Mouse (Mus musculus) hindbrain, embryonic 15.5 days (tissue): Measurements from ENCODE around the gene Gcgr. TPM values are rescaled to one million over a fixed set of nuclear protein-coding genes. Genes with fewer than 3 reads are reported as not detected.

Experiments
- ATAC-seq: fragments of 200-750 bp; cut with Nextera tagmentation; 2 replicates; pipeline ENCODE4 v1.8.0; 2017; ENCODE audit warnings: low read depth, moderate number of reproducible peaks, moderate TSS enrichment; ENCODE audit not compliant: low FRiP score
- H3K27ac ChIP-seq: fragments of 300-500 bp; sonication (generic); replicated peaks from 2 replicates; pipeline ENCODE4 v1.5.1; 2015; ENCODE audit warnings: mild to moderate bottlenecking, inconsistent platforms
- H3K27me3 ChIP-seq: fragments of 300-500 bp; sonication (generic); 2 replicates; pipeline ENCODE4 v1.6.1; 2015; ENCODE audit warnings: control low read depth, inconsistent platforms
- H3K36me3 ChIP-seq: fragments of 300-500 bp; sonication (generic); 2 replicates; pipeline ENCODE4 v1.6.1; 2015; ENCODE audit warnings: control low read depth, inconsistent platforms
- H3K4me1 ChIP-seq: fragments of 300-500 bp; sonication (generic); replicated peaks from 2 replicates; pipeline ENCODE4 v1.6.1; 2015; ENCODE audit warnings: control low read depth, inconsistent platforms
- H3K4me2 ChIP-seq: fragments of 300-500 bp; sonication (generic); 2 replicates; pipeline ENCODE4 v1.6.1; 2015; ENCODE audit warnings: moderate library complexity, mild to moderate bottlenecking, inconsistent platforms
- H3K4me3 ChIP-seq: fragments of 300-500 bp; sonication (generic); 2 replicates; pipeline ENCODE4 v1.5.1; 2015; ENCODE audit warnings: mild to moderate bottlenecking, inconsistent platforms
- H3K9ac ChIP-seq: fragments of 300-500 bp; sonication (generic); 2 replicates; pipeline ENCODE4 v1.6.1; 2015; ENCODE audit warnings: inconsistent platforms
- H3K9me3 ChIP-seq: fragments of 300-500 bp; sonication (generic); 2 replicates; pipeline ENCODE4 v1.6.1; 2016; ENCODE audit warnings: control low read depth, inconsistent platforms
- WGBS: fragments of 180-500 bp; shearing (Covaris S2); methylation state at CpG from one replicate; pipeline ENCODE4 v1.1.7; 2015; 5-methylcytosine and 5-hydroxymethylcytosine counted together
- polyA plus RNA-seq: library from polyadenylated mRNA; unstranded; fragments of >200 nt; fragmentation: Nextera tagmentation; extraction: Ambion mirVana; gene quantifications from 2 replicates; pipeline ENCODE4 v1.2.1, GENCODE M21; 2015

Gcgr gene
- polyA plus RNA-seq, 1 experiment from 2014 or later: 0.75 TPM

- Histone ChIP-seq H3K9me3 (no peaks in the 10 kb centered on the region), H3K4me1 (peaks cover 47% of the 10 kb centered on the region), H3K4me2 (no peak overlapping the region), H3K27me3 (no peaks in the 10 kb centered on the region), H3K36me3 (peaks cover 27% of the 10 kb centered on the region), H3K27ac (no peak overlapping the region), H3K4me3 (no peak overlapping the region), H3K9ac (no peak overlapping the region)
- no peak for ATAC-seq
Observed at GRCm38 (mm10) chr11:120575940-120576339, 45.4 kb downstream of the Gcgr start.

GRCm38 (mm10) chr11:120576365-120576981, 46.0 kb downstream of the Gcgr start:
- ATAC-seq: no peak
- Histone ChIP-seq H3K36me3 (peaks cover 24% of the 10 kb centered on the region), H3K27me3 (no peaks in the 10 kb centered on the region), H3K9ac (no peak overlapping the region), H3K4me2 (no peak overlapping the region), H3K27ac (0 out of 2 replicates have a peak overlapping the region, but pooled peaks have one; percentile 17), H3K4me1 (peaks cover 41% of the 10 kb centered on the region), H3K4me3 (no peak overlapping the region), H3K9me3 (no peaks in the 10 kb centered on the region)
- WGBS: 87% methylated on average over 3 of the region's 3 CpGs

- no peak for ATAC-seq
- Histone ChIP-seq H3K4me3 (no peak overlapping the region), H3K9me3 (no peaks in the 10 kb centered on the region), H3K27me3 (no peaks in the 10 kb centered on the region), H3K9ac (no peak overlapping the region), H3K4me1 (peaks cover 42% of the 10 kb centered on the region), H3K27ac (no peak overlapping the region), H3K4me2 (no peak overlapping the region), H3K36me3 (peaks cover 24% of the 10 kb centered on the region)
- WGBS: 84% methylated on average over 7 of the region's 7 CpGs
Observed at GRCm38 (mm10) chr11:120577211-120578023, 46.9 kb downstream of the Gcgr start.

- Histone ChIP-seq H3K36me3 (peaks cover 24% of the 10 kb centered on the region), H3K4me1 (peaks cover 46% of the 10 kb centered on the region), H3K4me3 (no peak overlapping the region), H3K9me3 (no peaks in the 10 kb centered on the region), H3K27ac (no peak overlapping the region), H3K27me3 (no peaks in the 10 kb centered on the region), H3K4me2 (no peak overlapping the region), H3K9ac (no peak overlapping the region)
- no peak for ATAC-seq
- 91% methylated on average over 10 of the region's 10 CpGs for WGBS
Observed at GRCm38 (mm10) chr11:120578024-120578693, 47.7 kb downstream of the Gcgr start.

- Histone ChIP-seq H3K27ac (no peak overlapping the region), H3K9me3 (no peaks in the 10 kb centered on the region), H3K27me3 (no peaks in the 10 kb centered on the region), H3K4me3 (no peak overlapping the region), H3K36me3 (peaks cover 24% of the 10 kb centered on the region), H3K9ac (no peak overlapping the region), H3K4me1 (peaks cover 44% of the 10 kb centered on the region), H3K4me2 (no peak overlapping the region)
- 83% methylated on average over 11 of the region's 11 CpGs for WGBS
- ATAC-seq: no peak
Observed at GRCm38 (mm10) chr11:120578694-120579243, 48.3 kb downstream of the Gcgr start.

GRCm38 (mm10) chr11:120579316-120580107, 49.0 kb downstream of the Gcgr start:
- Histone ChIP-seq H3K9me3 (no peaks in the 10 kb centered on the region), H3K4me2 (peak overlapping the region; percentile 84), H3K9ac (peak overlapping the region; percentile 97), H3K4me3 (peak overlapping the region; percentile 76), H3K27ac (0 out of 2 replicates have a peak overlapping the region, but pooled peaks have one; percentile 96), H3K27me3 (no peaks in the 10 kb centered on the region), H3K36me3 (peaks cover 24% of the 10 kb centered on the region), H3K4me1 (peaks cover 37% of the 10 kb centered on the region)
- ATAC-seq: no peak
- 68% methylated on average over 15 of the region's 15 CpGs for WGBS

GRCm38 (mm10) chr11:120580190-120580589, 49.7 kb downstream of the Gcgr start:
- ATAC-seq: no peak
- H3K9ac ChIP-seq: peak overlapping the region; percentile 97
- peaks cover 29% of the 10 kb centered on the region for H3K36me3 ChIP-seq
- H3K4me2 ChIP-seq: peak overlapping the region; percentile 84
- H3K27me3 ChIP-seq: no peaks in the 10 kb centered on the region
- H3K4me3 ChIP-seq: peak overlapping the region; percentile 76
- H3K4me1 ChIP-seq: peaks cover 34% of the 10 kb centered on the region
- H3K27ac ChIP-seq: peak overlapping the region; percentile 96
- no peaks in the 10 kb centered on the region for H3K9me3 ChIP-seq
- 62% methylated on average over 7 of the region's 7 CpGs for WGBS

GRCm38 (mm10) chr11:120580871-120581331, 50.4 kb downstream of the Gcgr start:
- Histone ChIP-seq H3K4me3 (peak overlapping the region; percentile 76), H3K27ac (peak overlapping the region; percentile 96), H3K27me3 (no peaks in the 10 kb centered on the region), H3K4me1 (peaks cover 34% of the 10 kb centered on the region), H3K36me3 (peaks cover 36% of the 10 kb centered on the region), H3K9me3 (no peaks in the 10 kb centered on the region), H3K9ac (peak overlapping the region; percentile 97), H3K4me2 (peak overlapping the region; percentile 84)
- under 1% methylated on average over 44 of the region's 44 CpGs for WGBS
- ATAC-seq: peak; percentile 42

GRCm38 (mm10) chr11:120581490-120582267, 51.2 kb downstream of the Gcgr start, which contains the start of gene Arhgdia:
TSS of gene Arhgdia (minus strand) at chr11:120581624.
- H3K36me3 ChIP-seq: peaks cover 44% of the 10 kb centered on the region
- WGBS: 2% methylated on average over 61 of the region's 75 CpGs
- peak within 1 kb of the TSS; percentile 84 for H3K4me2 ChIP-seq
- peak within 1 kb of the TSS; percentile 96 for H3K27ac ChIP-seq
- H3K9ac ChIP-seq: peak within 1 kb of the TSS; percentile 97
- peak within 1 kb of the TSS; percentile 76 for H3K4me3 ChIP-seq
- peaks cover 34% of the 10 kb centered on the region for H3K4me1 ChIP-seq
- no peaks in the 10 kb centered on the region for H3K9me3 ChIP-seq
- ATAC-seq: peak; percentile 76
- H3K27me3 ChIP-seq: no peaks in the 10 kb centered on the region

- peak overlapping the region; percentile 97 for H3K9ac ChIP-seq
- H3K4me2 ChIP-seq: peak overlapping the region; percentile 84
- ATAC-seq: no peak
- H3K4me1 ChIP-seq: peaks cover 34% of the 10 kb centered on the region
- H3K27ac ChIP-seq: peak overlapping the region; percentile 96
- H3K4me3 ChIP-seq: peak overlapping the region; percentile 76
- peaks cover 50% of the 10 kb centered on the region for H3K36me3 ChIP-seq
- H3K27me3 ChIP-seq: no peaks in the 10 kb centered on the region
- WGBS: 73% methylated on average over 8 of the region's 8 CpGs
- H3K9me3 ChIP-seq: no peaks in the 10 kb centered on the region
Observed at GRCm38 (mm10) chr11:120582268-120582981, 51.9 kb downstream of the Gcgr start.
